Mouse (Mus musculus): ENCODE measurements around the gene Flt4.
"Not testable (repeated sequence)": the region's sequence is repeated elsewhere in the genome, so short reads cannot be mapped to it uniquely, and the experiment has no call there.

Gene Flt4

GRCm38 (mm10) chr11:49608938-49609867 lies at the start of gene Flt4:
Gene Flt4, plus strand, starts transcription at chr11:49609263.
- DNase-seq (ENCODE audit: low read depth, low spot score), result not testable (repeated sequence)

GRCm38 (mm10) chr11:49575054-49575453 lies 34.0 kb upstream of the Flt4 start:
- peak; percentile 1 for DNase-seq (ENCODE audit: low read depth, low spot score)

GRCm38 (mm10) chr11:49580452-49580851 lies 28.6 kb upstream of the Flt4 start:
- not testable (repeated sequence) for DNase-seq (ENCODE audit: low read depth, low spot score)

- DNase-seq (ENCODE audit: low read depth, low spot score), result no peak
Observed at GRCm38 (mm10) chr11:49590213-49590612, 18.9 kb upstream of the Flt4 start.

GRCm38 (mm10) chr11:49597149-49597548 lies 11.9 kb upstream of the Flt4 start:
- not testable (repeated sequence) for DNase-seq (ENCODE audit: low read depth, low spot score)

- not testable (repeated sequence) for DNase-seq (ENCODE audit: low read depth, low spot score)
Observed at GRCm38 (mm10) chr11:49608306-49608705, 757 bp upstream of the Flt4 start.

GRCm38 (mm10) chr11:49609868-49610824 lies 1.1 kb downstream of the Flt4 start:
- not testable (repeated sequence) for DNase-seq (ENCODE audit: low read depth, low spot score)

- not testable (repeated sequence) for DNase-seq (ENCODE audit: low read depth, low spot score)
Observed at GRCm38 (mm10) chr11:49611349-49611748, 2.3 kb downstream of the Flt4 start.

- DNase-seq (ENCODE audit: low read depth, low spot score), result no peak
Observed at GRCm38 (mm10) chr11:49612154-49612553, 3.1 kb downstream of the Flt4 start.

- no peak for DNase-seq (ENCODE audit: low read depth, low spot score)
Observed at GRCm38 (mm10) chr11:49613349-49613748, 4.3 kb downstream of the Flt4 start.

GRCm38 (mm10) chr11:49615856-49616725 lies 7.0 kb downstream of the Flt4 start:
- no peak for DNase-seq (ENCODE audit: low read depth, low spot score)

- DNase-seq (ENCODE audit: low read depth, low spot score), result no peak
Observed at GRCm38 (mm10) chr11:49618476-49618875, 9.4 kb downstream of the Flt4 start.

- DNase-seq (ENCODE audit: low read depth, low spot score), result no peak
Observed at GRCm38 (mm10) chr11:49621953-49622352, 12.9 kb downstream of the Flt4 start.

GRCm38 (mm10) chr11:49624156-49624555 lies 15.1 kb downstream of the Flt4 start:
- DNase-seq (ENCODE audit: low read depth, low spot score), result no peak

- no peak for DNase-seq (ENCODE audit: low read depth, low spot score)
Observed at GRCm38 (mm10) chr11:49625863-49626262, 16.8 kb downstream of the Flt4 start.

GRCm38 (mm10) chr11:49626748-49627147 lies 17.7 kb downstream of the Flt4 start:
- DNase-seq (ENCODE audit: low read depth, low spot score), result no peak

GRCm38 (mm10) chr11:49631154-49631553 lies 22.1 kb downstream of the Flt4 start:
- DNase-seq (ENCODE audit: low read depth, low spot score), result no peak

GRCm38 (mm10) chr11:49632256-49632655 lies 23.2 kb downstream of the Flt4 start:
- DNase-seq (ENCODE audit: low read depth, low spot score), result no peak

- DNase-seq (ENCODE audit: low read depth, low spot score), result no peak
Observed at GRCm38 (mm10) chr11:49634101-49634500, 25.0 kb downstream of the Flt4 start.

GRCm38 (mm10) chr11:49635671-49636070 lies 26.6 kb downstream of the Flt4 start:
- DNase-seq (ENCODE audit: low read depth, low spot score), result no peak

- DNase-seq (ENCODE audit: low read depth, low spot score), result no peak
Observed at GRCm38 (mm10) chr11:49636449-49636848, 27.4 kb downstream of the Flt4 start.

Measured in embryo, embryonic 11.5 days (tissue).